Mouse (Mus musculus) cerebellum, adult 11 months (tissue): ENCODE measurements around the gene Dhdh.
"Not testable (repeated sequence)": the region's sequence is repeated elsewhere in the genome, so short reads cannot be mapped to it uniquely, and the experiment has no call there.

ENCODE experiments used
- DNase-seq: peaks from one replicate; pipeline ENCODE4 v3.0.0; 2022

The Dhdh gene

GRCm38 (mm10) chr7:45488293-45489204, at the start of gene Dhdh:
Gene Dhdh (minus strand): TSS chr7:45488805.
- DNase-seq: peak; percentile 58

- no peak for DNase-seq
Measured at GRCm38 (mm10) chr7:45537602-45538001, 49.0 kb upstream of the Dhdh start.

- DNase-seq: no peak
Measured at GRCm38 (mm10) chr7:45535676-45536075, 47.1 kb upstream of the Dhdh start.

GRCm38 (mm10) chr7:45530643-45531042, 42.0 kb upstream of the Dhdh start:
- no peak for DNase-seq

- DNase-seq: no peak
Measured at GRCm38 (mm10) chr7:45529461-45529860, 40.9 kb upstream of the Dhdh start.

- DNase-seq: not testable (repeated sequence)
Measured at GRCm38 (mm10) chr7:45527169-45527568, 38.6 kb upstream of the Dhdh start.

GRCm38 (mm10) chr7:45526474-45527120, 38.0 kb upstream of the Dhdh start:
- no peak for DNase-seq

GRCm38 (mm10) chr7:45525809-45526473, 37.3 kb upstream of the Dhdh start, which contains the start of the genes Ppp1r15a and Plekha4:
Gene Ppp1r15a (minus strand): TSS chr7:45526268.
Gene Plekha4 (plus strand): TSS chr7:45526330.
- DNase-seq: peak; percentile 95

- DNase-seq: no peak
Measured at GRCm38 (mm10) chr7:45524841-45525621, 36.4 kb upstream of the Dhdh start.

- DNase-seq: no peak
Measured at GRCm38 (mm10) chr7:45523678-45524170, 35.1 kb upstream of the Dhdh start.

- DNase-seq: peak; percentile 36
Measured at GRCm38 (mm10) chr7:45522957-45523676, 34.5 kb upstream of the Dhdh start.

- DNase-seq: no peak
Measured at GRCm38 (mm10) chr7:45522194-45522752, 33.7 kb upstream of the Dhdh start.

- DNase-seq: peak; percentile 78
Measured at GRCm38 (mm10) chr7:45521728-45522184, 33.2 kb upstream of the Dhdh start.

- DNase-seq: no peak
Measured at GRCm38 (mm10) chr7:45520605-45521004, 32.0 kb upstream of the Dhdh start.

- DNase-seq: no peak
Measured at GRCm38 (mm10) chr7:45519345-45520120, 30.9 kb upstream of the Dhdh start.

GRCm38 (mm10) chr7:45518618-45519017, 30.0 kb upstream of the Dhdh start:
- DNase-seq: no peak

GRCm38 (mm10) chr7:45516846-45517245, 28.2 kb upstream of the Dhdh start:
- DNase-seq: not testable (repeated sequence)

- DNase-seq: no peak
Measured at GRCm38 (mm10) chr7:45515436-45515835, 26.8 kb upstream of the Dhdh start.

GRCm38 (mm10) chr7:45514411-45514810, 25.8 kb upstream of the Dhdh start:
- DNase-seq: no peak
